Mouse (Mus musculus): Measurements from ENCODE around the gene Nek1.

DNA sequence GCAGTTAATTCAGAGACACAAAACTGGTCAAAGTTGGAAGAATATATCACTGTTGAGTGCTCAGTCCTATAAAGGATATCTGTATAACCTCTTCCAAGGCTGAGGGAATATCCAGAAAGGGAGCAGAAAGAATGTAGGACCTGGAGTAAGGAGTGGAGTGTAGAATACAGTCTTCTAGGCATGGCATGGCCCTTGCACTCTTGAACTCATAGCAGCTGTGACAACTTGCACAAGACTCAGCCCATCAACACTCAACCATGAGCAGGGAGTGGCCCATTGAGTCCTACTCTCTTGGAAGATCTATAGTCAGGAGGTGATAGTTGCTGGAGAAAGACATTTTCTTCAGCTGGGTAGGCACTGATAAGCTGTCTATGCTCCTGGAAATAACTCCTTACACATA is 149.8 kb downstream of the Nek1 start:
- TF ChIP-seq EP300 (IDR thresholded peaks at IDR 0.05; ENCODE audit: low read depth) (no peak), CTCF (IDR thresholded peaks at IDR 0.05; ENCODE audit: low read depth) (no peak)

Measured in heart, postnatal 0 days (tissue).